Mouse (Mus musculus) heart, adult 2 months (tissue): ENCODE data around the gene Rnf11. TPM values are rescaled to one million over a fixed set of nuclear protein-coding genes. Genes with fewer than 3 reads are reported as not detected.

Experiments used
- DNase-seq, 2 experiments: peaks; one replicate each; pipeline ENCODE4 v3.0.0; 2021
- H3K27ac ChIP-seq: fragments of 200-600 bp; 2 replicates; pipeline ENCODE4 v1.8.1; 2022
- H3K27me3 ChIP-seq: fragments of 200-500 bp; 2 replicates; pipeline ENCODE4 v1.6.1; 2012; ENCODE audit warnings: mild to moderate bottlenecking, low read length, inconsistent platforms, mixed read lengths; ENCODE audit not compliant: control insufficient read depth, insufficient read depth
- H3K36me3 ChIP-seq: fragments of 200-500 bp; 2 replicates; pipeline ENCODE4 v1.6.1; 2012; ENCODE audit warnings: low read length, inconsistent platforms; ENCODE audit not compliant: control insufficient read depth, insufficient read depth
- H3K4me1 ChIP-seq: fragments of 200-500 bp; 2 replicates; pipeline ENCODE4 v1.6.1; 2011; ENCODE audit warnings: low read length; ENCODE audit not compliant: control insufficient read depth, insufficient read depth
- H3K4me3 ChIP-seq: fragments of 200-600 bp; 2 replicates; pipeline ENCODE4 v1.8.1; 2022
- H3K79me2 ChIP-seq: fragments of 200-500 bp; replicated peaks from 2 replicates; pipeline ENCODE4 v1.6.1; 2012; ENCODE audit warnings: mild to moderate bottlenecking, inconsistent platforms, low read length, moderate library complexity, mixed read lengths; ENCODE audit not compliant: control insufficient read depth, insufficient read depth
- H3K9ac ChIP-seq: fragments of 200-500 bp; 2 replicates; pipeline ENCODE4 v1.6.1; 2012; ENCODE audit warnings: low read depth, mild to moderate bottlenecking, control low read depth, inconsistent platforms, low read length, mixed read lengths
- CTCF ChIP-seq: fragments of 200-600 bp; IDR thresholded peaks from 2 replicates; pipeline ENCODE4 v1.8.1; 2022; ENCODE audit warnings: antibody characterized with exemption, mild to moderate bottlenecking, moderate library complexity
- EP300 ChIP-seq: fragments of 200-500 bp; IDR thresholded peaks from 2 replicates; pipeline ENCODE4 v1.6.1; 2011; ENCODE audit warnings: low read depth, low read length, control low read depth; ENCODE audit not compliant: insufficient read depth
- POLR2A ChIP-seq: fragments of 200-500 bp; IDR thresholded peaks from 2 replicates; pipeline ENCODE4 v1.6.1; 2011; ENCODE audit warnings: mild to moderate bottlenecking, low read depth, low read length, control low read depth; ENCODE audit not compliant: insufficient read depth
- WGBS: fragments of 180-500 bp; shearing (Covaris S2); methylation state at CpG from one replicate; pipeline ENCODE4 v1.1.7; 2018; 5-methylcytosine and 5-hydroxymethylcytosine counted together
- intact Hi-C: fragments of 180-260 bp; cut with DNase I; formaldehyde crosslinking; loops from one replicate; pipeline ENCODE4 v1.15.1; 2025
- polyA plus RNA-seq: library from polyadenylated mRNA; depleted of rRNA; stranded (reverse); fragments of >200 nt; gene quantifications from 2 replicates; pipeline ENCODE4 v1.2.3, GENCODE M21; 2012
- total RNA-seq, 2 experiments: library from RNA; stranded (reverse); gene quantifications; 2 replicates each; pipeline ENCODE4 v1.2.3; 2021

Gene Rnf11
- total and polyA plus RNA-seq, 3 experiments = 40.5 to 112 (median 109) TPM

GRCm38 (mm10) chr4:109475078-109475477 is 9.4 kb downstream of the Rnf11 start:
- DNase-seq = no peak
- TF ChIP-seq EP300 (no peak), CTCF (no peak), POLR2A (no peak)
- Histone ChIP-seq H3K36me3 (peaks cover 22% of the 10 kb centered on the region), H3K4me3 (peak overlapping the region; percentile 93), H3K27me3 (no peaks in the 10 kb centered on the region), H3K4me1 (peaks cover 5% of the 10 kb centered on the region), H3K9ac (no peak overlapping the region), H3K79me2 (peaks cover 9% of the 10 kb centered on the region; the same call in 1 of the 2 replicates), H3K27ac (peak overlapping the region; percentile 93)
- intact Hi-C loops = loop anchor here (2.0 kb wide), 1 partner anchor 14 kb away; no protein-coding TSS in a partner anchor
- WGBS = 37% methylated on average over 2 of the region's 2 CpGs

- peaks cover 23% of the 10 kb centered on the region for H3K36me3 ChIP-seq
- H3K4me1 ChIP-seq = peaks cover 5% of the 10 kb centered on the region
- no peak overlapping the region for H3K27ac ChIP-seq
- intact Hi-C loops = no loop called here
- no peak overlapping the region for H3K9ac ChIP-seq
- H3K4me3 ChIP-seq = no peak overlapping the region
- DNase-seq = no peak
- no peak for TF ChIP-seq EP300
- no peak for TF ChIP-seq CTCF
- TF ChIP-seq POLR2A = no peak
- WGBS = 69% methylated on average over 3 of the region's 3 CpGs
- no peaks in the 10 kb centered on the region for H3K27me3 ChIP-seq
- peaks cover 9% of the 10 kb centered on the region; the same call in 1 of the 2 replicates for H3K79me2 ChIP-seq
Measured at GRCm38 (mm10) chr4:109472566-109472965, 12.0 kb downstream of the Rnf11 start.

- H3K27ac ChIP-seq = no peak overlapping the region
- intact Hi-C loops = no loop called here
- no peak for DNase-seq
- no peak overlapping the region for H3K9ac ChIP-seq
- H3K36me3 ChIP-seq = peaks cover 23% of the 10 kb centered on the region
- H3K4me3 ChIP-seq = no peak overlapping the region
- no peaks in the 10 kb centered on the region for H3K27me3 ChIP-seq
- TF ChIP-seq CTCF (no peak), EP300 (no peak), POLR2A (no peak)
- peaks cover 5% of the 10 kb centered on the region for H3K4me1 ChIP-seq
- peaks cover 9% of the 10 kb centered on the region; the same call in 1 of the 2 replicates for H3K79me2 ChIP-seq
Measured at GRCm38 (mm10) chr4:109471606-109472005, 12.9 kb downstream of the Rnf11 start.

- Histone ChIP-seq H3K27me3 (no peaks in the 10 kb centered on the region), H3K4me3 (no peak overlapping the region), H3K4me1 (peaks cover 3% of the 10 kb centered on the region), H3K79me2 (peaks cover 2% of the 10 kb centered on the region; the same call in 1 of the 2 replicates), H3K36me3 (peaks cover 28% of the 10 kb centered on the region), H3K9ac (no peak overlapping the region), H3K27ac (no peak overlapping the region)
- intact Hi-C loops = no loop called here
- no peak for DNase-seq
- TF ChIP-seq EP300 (no peak), CTCF (no peak), POLR2A (no peak)
Measured at GRCm38 (mm10) chr4:109467687-109468086, 16.8 kb downstream of the Rnf11 start.

- Histone ChIP-seq H3K4me3 (no peak overlapping the region), H3K36me3 (peaks cover 28% of the 10 kb centered on the region), H3K79me2 (no peaks in the 10 kb centered on the region; the same call in 1 of the 2 replicates), H3K27me3 (no peaks in the 10 kb centered on the region), H3K4me1 (peaks cover 7% of the 10 kb centered on the region), H3K9ac (no peak overlapping the region), H3K27ac (no peak overlapping the region)
- intact Hi-C loops = no loop called here
- no peak for TF ChIP-seq CTCF
- TF ChIP-seq POLR2A = no peak
- no peak for TF ChIP-seq EP300
- DNase-seq = no peak
Measured at GRCm38 (mm10) chr4:109463892-109464291, 20.6 kb downstream of the Rnf11 start.

GRCm38 (mm10) chr4:109460421-109461179 is 23.9 kb downstream of the Rnf11 start:
- intact Hi-C loops = loop anchor here (2.0 kb wide), 1 partner anchor 14 kb away; no protein-coding TSS in a partner anchor
- DNase-seq = peak; percentile 44 to 59
- peak; percentile 10; the same call in 1 of the 2 replicates for TF ChIP-seq CTCF
- no peak for TF ChIP-seq POLR2A
- 0 out of 2 replicates have a peak, but pooled peaks have one; percentile 59 for TF ChIP-seq EP300
- Histone ChIP-seq H3K27ac (peak overlapping the region; percentile 82), H3K4me1 (peaks cover 7% of the 10 kb centered on the region), H3K36me3 (peaks cover 37% of the 10 kb centered on the region), H3K9ac (peak overlapping the region; percentile 49), H3K4me3 (no peak overlapping the region), H3K27me3 (no peaks in the 10 kb centered on the region), H3K79me2 (no peaks in the 10 kb centered on the region; the same call in 1 of the 2 replicates)
- 18% methylated on average over 3 of the region's 3 CpGs for WGBS
